Mouse (Mus musculus) kidney, embryonic 15.5 days (tissue): ENCODE data around the gene Zfp652. TPM values are rescaled to one million over a fixed set of nuclear protein-coding genes. Genes with fewer than 3 reads are reported as not detected.

Experiments
- ATAC-seq: fragments of 200-750 bp; cut with Nextera tagmentation; replicated peaks from 2 replicates; pipeline ENCODE4 v1.8.0; 2017; ENCODE audit warnings: moderate TSS enrichment; ENCODE audit not compliant: low FRiP score
- H3K27ac ChIP-seq: fragments of 300-500 bp; sonication (generic); 2 replicates; pipeline ENCODE4 v1.5.1; 2015; ENCODE audit warnings: mild to moderate bottlenecking, inconsistent platforms
- H3K27me3 ChIP-seq: fragments of 300-500 bp; sonication (generic); 2 replicates; pipeline ENCODE4 v1.6.1; 2015; ENCODE audit warnings: inconsistent platforms
- H3K36me3 ChIP-seq: fragments of 300-500 bp; sonication (generic); 2 replicates; pipeline ENCODE4 v1.6.1; 2015; ENCODE audit warnings: inconsistent platforms
- H3K4me1 ChIP-seq: fragments of 300-500 bp; sonication (generic); 2 replicates; pipeline ENCODE4 v1.6.1; 2015; ENCODE audit warnings: inconsistent platforms
- H3K4me2 ChIP-seq: fragments of 300-500 bp; sonication (generic); 2 replicates; pipeline ENCODE4 v1.6.1; 2015; ENCODE audit warnings: moderate library complexity, mild to moderate bottlenecking, inconsistent platforms
- H3K4me3 ChIP-seq: fragments of 300-500 bp; sonication (generic); replicated peaks from 2 replicates; pipeline ENCODE4 v1.5.1; 2015; ENCODE audit warnings: mild to moderate bottlenecking, inconsistent platforms
- H3K9ac ChIP-seq: fragments of 300-500 bp; sonication (generic); 2 replicates; pipeline ENCODE4 v1.6.1; 2015; ENCODE audit warnings: mild to moderate bottlenecking, inconsistent platforms
- H3K9me3 ChIP-seq: fragments of 300-500 bp; sonication (generic); replicated peaks from 2 replicates; pipeline ENCODE4 v1.6.1; 2016; ENCODE audit warnings: inconsistent platforms
- WGBS: fragments of 180-500 bp; shearing (Covaris S2); methylation state at CpG from one replicate; pipeline ENCODE4 v1.1.7; 2015; ENCODE audit warnings: mixed read lengths; 5-methylcytosine and 5-hydroxymethylcytosine counted together
- polyA plus RNA-seq: library from polyadenylated mRNA; unstranded; fragments of >200 nt; fragmentation: Nextera tagmentation; extraction: Ambion mirVana; gene quantifications from 2 replicates; pipeline ENCODE4 v1.2.1, GENCODE M21; 2015

Gene Zfp652
- polyA plus RNA-seq, 1 experiment from 2014 or later = 22.3 TPM

DNA sequence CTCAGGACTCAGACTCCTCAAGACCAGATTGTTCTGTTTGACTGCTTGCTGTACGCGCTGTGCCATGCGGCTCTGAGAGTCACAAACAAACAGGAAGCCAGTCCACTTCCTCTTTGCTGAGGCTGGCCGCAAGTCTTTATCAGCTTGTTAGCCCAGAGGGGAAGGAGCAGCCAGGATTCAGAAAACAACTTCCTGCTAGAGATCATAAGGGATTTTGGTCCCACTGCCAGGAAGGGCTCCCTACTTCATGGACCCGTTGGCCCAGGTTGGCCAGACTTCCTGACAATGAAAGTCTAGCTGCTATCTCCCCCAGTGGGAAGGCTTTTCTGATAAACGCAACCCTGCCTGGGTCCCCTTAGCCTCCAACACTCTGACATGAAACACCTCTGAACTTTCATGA is 24.0 kb upstream of the Zfp652 start:
- no peaks in the 10 kb centered on the region for H3K9me3 ChIP-seq
- H3K27ac ChIP-seq = peak overlapping the region; percentile 60
- no peak overlapping the region for H3K4me3 ChIP-seq
- peak overlapping the region; percentile 3; the same call in 1 of the 2 replicates for H3K4me2 ChIP-seq
- no peak for ATAC-seq
- 60% methylated on average over 6 of the region's 6 CpGs for WGBS
- no peaks in the 10 kb centered on the region for H3K36me3 ChIP-seq
- H3K27me3 ChIP-seq = no peaks in the 10 kb centered on the region
- H3K9ac ChIP-seq = no peak overlapping the region
- peaks cover 34% of the 10 kb centered on the region for H3K4me1 ChIP-seq

DNA sequence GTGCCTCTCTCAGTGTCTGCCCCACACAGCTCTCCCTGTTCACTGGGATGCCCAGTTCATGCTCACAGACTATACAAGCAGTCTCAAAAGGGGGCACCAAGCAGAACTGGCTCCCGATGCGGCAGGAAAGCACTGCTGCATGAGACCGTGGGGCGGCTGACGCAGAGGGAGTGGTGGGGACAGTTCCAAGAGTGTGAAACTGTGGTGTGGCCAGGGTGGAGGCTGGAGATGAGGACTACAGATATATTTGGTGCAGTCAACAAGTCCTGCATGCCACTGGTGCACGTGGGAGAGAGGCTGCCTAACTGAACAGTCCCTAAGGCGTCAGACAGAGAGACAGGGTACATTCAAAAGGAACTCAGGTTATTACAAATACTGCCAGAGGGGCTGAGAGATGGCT is 23.5 kb upstream of the Zfp652 start:
- Histone ChIP-seq H3K4me3 (no peak overlapping the region), H3K9me3 (no peaks in the 10 kb centered on the region), H3K27me3 (no peaks in the 10 kb centered on the region), H3K4me1 (peaks cover 34% of the 10 kb centered on the region), H3K4me2 (peak overlapping the region; percentile 3; the same call in 1 of the 2 replicates), H3K9ac (no peak overlapping the region), H3K27ac (peak overlapping the region; percentile 60), H3K36me3 (no peaks in the 10 kb centered on the region)
- WGBS = 62% methylated on average over 7 of the region's 7 CpGs
- ATAC-seq = no peak; the same call in 1 of the 2 replicates

DNA sequence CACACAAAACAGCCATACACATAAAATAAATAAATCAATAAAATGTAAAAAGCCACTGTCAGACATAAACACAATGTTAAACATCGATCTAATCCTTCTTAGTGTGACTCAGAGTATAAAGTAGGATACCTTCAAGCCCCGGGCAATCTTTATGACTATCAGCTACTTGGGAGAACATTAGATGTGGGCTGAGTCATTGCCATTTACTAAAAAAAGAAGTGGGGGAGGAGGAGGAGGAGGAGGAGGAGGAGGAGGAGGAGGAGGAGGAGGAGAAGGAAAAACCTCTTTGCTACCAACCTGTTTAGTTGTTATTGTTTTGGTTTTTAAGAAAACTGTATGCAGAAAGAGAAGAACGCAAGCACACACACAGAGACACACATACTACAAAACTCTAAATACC is 22.9 kb upstream of the Zfp652 start:
- 80% methylated on average over 3 of the region's 3 CpGs for WGBS

DNA sequence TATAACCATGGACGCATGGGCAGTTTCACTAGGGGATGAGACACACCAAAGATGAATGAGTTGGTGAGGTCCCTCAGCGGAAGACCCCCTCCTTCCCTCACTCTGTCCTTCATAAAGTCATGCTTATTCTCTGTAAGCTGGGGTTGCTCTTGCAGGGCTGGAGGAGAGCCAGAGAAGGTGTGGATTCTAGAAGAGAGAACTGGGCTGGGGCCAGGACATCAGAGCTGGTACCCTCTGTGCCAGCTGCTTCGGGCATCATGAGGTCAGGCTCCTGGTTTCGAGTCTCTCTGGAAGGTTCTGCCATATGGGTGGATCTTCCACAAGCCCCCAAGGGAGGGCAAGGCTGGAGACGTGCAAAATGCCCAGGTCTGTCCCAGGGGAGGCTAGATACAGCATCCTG is 13.9 kb upstream of the Zfp652 start:
- no peaks in the 10 kb centered on the region for H3K9me3 ChIP-seq
- no peaks in the 10 kb centered on the region for H3K36me3 ChIP-seq
- no peaks in the 10 kb centered on the region for H3K27me3 ChIP-seq
- H3K27ac ChIP-seq = no peak overlapping the region
- no peak overlapping the region for H3K4me2 ChIP-seq
- WGBS = 79% methylated on average over 5 of the region's 5 CpGs
- H3K9ac ChIP-seq = no peak overlapping the region
- no peaks in the 10 kb centered on the region for H3K4me1 ChIP-seq
- H3K4me3 ChIP-seq = no peak overlapping the region
- no peak for ATAC-seq

More for the DNA sequence above, 22.9 kb upstream of the Zfp652 start:
- Histone ChIP-seq H3K4me3 (no peak overlapping the region), H3K4me1 (peaks cover 34% of the 10 kb centered on the region), H3K9me3 (no peaks in the 10 kb centered on the region), H3K9ac (no peak overlapping the region), H3K27ac (no peak overlapping the region), H3K27me3 (no peaks in the 10 kb centered on the region), H3K4me2 (no peak overlapping the region), H3K36me3 (no peaks in the 10 kb centered on the region)
- ATAC-seq = no peak

DNA sequence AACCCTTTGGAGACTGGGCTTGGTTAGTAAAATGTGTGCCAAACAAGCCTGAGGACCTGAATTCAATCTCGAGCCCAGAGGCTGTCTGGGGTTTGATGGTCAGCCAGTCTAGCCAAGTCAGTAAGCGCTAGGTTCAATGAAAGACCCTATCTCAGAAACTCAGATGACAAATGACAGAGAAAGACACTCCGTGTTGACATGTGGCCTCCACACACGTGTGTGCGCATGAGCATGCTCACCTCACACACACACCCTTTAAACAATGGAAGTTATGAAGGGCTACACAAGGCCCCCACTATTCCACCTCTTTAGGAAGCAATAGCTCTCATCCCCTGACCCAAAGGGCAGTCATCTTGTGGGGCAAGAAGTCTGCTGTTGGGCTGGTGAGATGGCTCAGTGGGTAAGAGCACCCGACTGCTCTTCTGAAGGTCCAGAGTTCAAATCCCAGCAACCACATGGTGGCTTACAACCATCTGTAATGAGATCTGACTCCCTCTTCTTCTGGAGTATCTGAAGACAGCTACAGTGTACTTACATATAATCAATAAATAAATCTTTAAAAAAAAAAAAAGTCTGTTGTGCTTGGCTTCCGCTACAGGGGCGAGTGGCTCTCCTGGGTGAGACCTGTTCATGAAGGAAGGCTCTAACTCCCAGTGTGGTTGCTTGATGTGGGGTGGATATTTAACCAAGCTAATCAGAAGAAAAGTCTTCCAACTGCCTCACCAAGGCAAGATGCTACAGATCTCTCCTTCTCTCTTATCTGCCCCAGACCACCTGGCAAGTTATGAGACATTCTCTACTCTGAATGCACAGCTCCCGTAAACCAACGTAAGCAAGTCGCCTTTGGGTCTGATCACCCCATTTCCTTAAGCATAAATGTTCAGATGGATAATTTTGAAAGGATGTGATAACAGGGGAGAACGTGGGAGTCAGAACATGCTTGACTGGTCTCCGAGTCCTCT is 11.4 kb upstream of the Zfp652 start:
- Histone ChIP-seq H3K9me3 (no peaks in the 10 kb centered on the region), H3K36me3 (no peaks in the 10 kb centered on the region), H3K27ac (no peak overlapping the region), H3K4me2 (no peak overlapping the region), H3K4me3 (no peak overlapping the region), H3K27me3 (no peaks in the 10 kb centered on the region), H3K4me1 (no peaks in the 10 kb centered on the region), H3K9ac (no peak overlapping the region)
- WGBS = 87% methylated on average over 13 of the region's 13 CpGs
- no peak for ATAC-seq

DNA sequence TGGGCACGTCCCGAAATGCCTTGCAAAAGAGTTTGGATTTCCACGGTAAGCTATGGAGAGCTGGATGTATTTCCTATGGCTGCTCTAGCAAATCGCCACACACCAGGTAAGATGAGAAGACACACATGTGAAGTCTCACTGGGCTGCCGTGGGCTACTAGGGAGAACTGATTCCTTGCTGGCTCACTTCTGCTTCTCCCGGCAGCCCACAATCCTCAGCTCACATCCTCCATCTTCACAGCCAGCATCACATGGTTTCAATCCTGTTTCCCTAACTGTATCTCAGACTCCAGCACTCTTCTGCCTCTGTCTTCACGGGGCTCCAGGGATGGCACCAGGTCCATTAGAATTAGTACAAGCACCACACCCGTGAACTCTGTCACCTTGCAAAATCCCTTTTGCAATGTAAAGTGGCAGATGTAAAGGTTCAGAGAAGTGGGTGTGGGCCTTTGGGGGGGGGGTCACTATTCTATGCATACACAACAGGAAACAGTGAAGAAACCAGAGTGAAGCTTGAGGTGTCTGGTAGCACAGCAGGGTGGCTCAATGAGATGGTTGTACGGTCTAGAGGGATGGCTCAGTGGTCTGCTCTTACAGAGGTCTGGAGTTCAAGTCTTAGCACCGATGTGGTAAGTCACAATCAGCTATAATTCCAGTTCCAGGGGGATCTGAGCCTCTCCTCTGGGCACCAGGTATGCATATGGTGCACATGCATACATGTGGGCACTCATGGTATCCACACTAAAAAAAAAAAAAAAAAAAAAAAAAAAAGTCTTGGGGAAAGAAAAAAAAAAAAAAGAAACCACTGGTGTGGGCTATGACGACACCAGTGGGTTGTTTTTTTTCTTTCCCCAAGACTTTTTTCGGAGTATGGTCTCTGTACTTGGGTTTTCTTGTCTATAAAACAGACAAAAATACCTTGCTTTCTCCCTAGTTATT is 8.2 kb upstream of the Zfp652 start:
- Histone ChIP-seq H3K4me1 (0 out of 2 replicates have a peak, but pooled peaks cover 4% of the 10 kb centered on the region), H3K9me3 (no peaks in the 10 kb centered on the region), H3K36me3 (no peaks in the 10 kb centered on the region), H3K4me3 (no peak overlapping the region), H3K9ac (no peak overlapping the region), H3K4me2 (no peak overlapping the region), H3K27me3 (no peaks in the 10 kb centered on the region), H3K27ac (no peak overlapping the region)
- WGBS = 90% methylated on average over 12 of the region's 12 CpGs
- ATAC-seq = no peak

DNA sequence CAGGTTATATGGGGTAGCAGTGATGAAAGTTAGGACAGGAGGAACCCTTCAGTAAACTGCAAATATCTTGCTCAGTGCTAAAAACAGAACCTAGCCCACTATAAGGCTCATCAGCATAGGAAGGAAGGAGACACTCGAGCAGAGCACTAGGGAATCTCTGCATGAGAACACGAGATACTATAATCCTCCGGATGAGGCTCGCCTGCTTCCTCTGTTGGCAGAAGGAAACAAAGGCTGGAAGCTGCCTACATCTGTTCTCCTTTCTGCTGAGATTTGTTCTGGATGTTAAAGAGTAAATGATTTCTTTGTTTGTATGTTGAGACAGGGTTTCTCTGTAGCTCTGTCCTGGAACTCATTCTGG is 7.5 kb upstream of the Zfp652 start:
- H3K4me1 ChIP-seq = 0 out of 2 replicates have a peak, but pooled peaks cover 4% of the 10 kb centered on the region
- H3K4me2 ChIP-seq = no peak overlapping the region
- 75% methylated on average over 4 of the region's 4 CpGs for WGBS
- no peaks in the 10 kb centered on the region for H3K27me3 ChIP-seq
- peak overlapping the region; percentile 51; the same call in 1 of the 2 replicates for H3K27ac ChIP-seq
- ATAC-seq = no peak
- no peak overlapping the region for H3K9ac ChIP-seq
- no peak overlapping the region for H3K4me3 ChIP-seq
- H3K9me3 ChIP-seq = no peaks in the 10 kb centered on the region
- H3K36me3 ChIP-seq = no peaks in the 10 kb centered on the region

DNA sequence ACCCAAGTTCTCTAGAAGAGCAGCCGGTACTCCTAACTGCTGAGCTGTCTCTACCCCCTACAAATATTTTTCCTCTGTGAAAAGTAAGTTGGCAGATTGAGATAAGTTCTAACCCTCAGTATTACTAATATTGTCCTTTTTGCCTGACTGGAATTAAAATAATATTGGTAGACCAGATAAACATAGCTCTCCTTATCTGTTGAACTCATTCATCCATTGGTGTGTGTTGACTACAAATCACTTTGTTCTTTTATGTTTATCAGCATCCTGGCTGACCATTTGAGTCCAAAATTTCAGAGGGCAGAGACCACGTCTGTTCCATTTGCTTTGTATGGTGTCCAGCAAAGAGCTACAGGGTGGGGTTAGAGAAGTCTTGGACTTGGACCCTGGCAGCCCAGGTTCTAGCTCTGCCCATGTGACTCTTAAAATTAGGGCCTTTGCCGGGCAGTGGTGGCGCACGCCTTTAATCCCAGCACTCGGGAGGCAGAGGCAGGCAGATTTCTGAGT is 2.9 kb upstream of the Zfp652 start:
- Histone ChIP-seq H3K27ac (no peak overlapping the region), H3K4me1 (peaks cover 19% of the 10 kb centered on the region), H3K9ac (no peak overlapping the region), H3K27me3 (no peaks in the 10 kb centered on the region), H3K9me3 (no peaks in the 10 kb centered on the region), H3K4me3 (no peak overlapping the region), H3K36me3 (no peaks in the 10 kb centered on the region), H3K4me2 (no peak overlapping the region)
- 89% methylated on average over 6 of the region's 6 CpGs for WGBS
- no peak for ATAC-seq

DNA sequence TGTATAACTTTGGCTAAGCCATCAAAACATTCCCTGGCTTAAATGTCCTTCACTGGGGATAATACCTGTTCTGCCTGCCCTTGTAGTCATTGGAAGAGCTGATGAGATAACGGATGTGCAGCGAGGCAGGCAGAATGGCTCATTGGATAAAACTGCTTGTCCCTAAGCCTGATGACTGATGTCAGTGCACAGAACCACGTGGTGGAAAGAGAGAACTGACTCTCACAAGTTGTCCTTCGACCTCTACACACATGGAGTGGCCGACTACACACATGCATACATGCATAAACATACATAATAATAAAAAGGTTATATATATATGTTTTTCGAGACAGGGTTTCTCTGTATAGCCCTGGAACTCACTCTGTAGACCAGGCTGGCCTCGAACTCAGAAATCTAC is 2.0 kb upstream of the Zfp652 start:
- 84% methylated on average over 7 of the region's 7 CpGs for whole genome bisulfite sequencing
- no peaks in the 10 kb centered on the region for H3K36me3 ChIP-seq
- no peak overlapping the region for H3K4me2 ChIP-seq
- peaks cover 28% of the 10 kb centered on the region for H3K4me1 ChIP-seq
- ATAC-seq = no peak
- H3K4me3 ChIP-seq = no peak overlapping the region
- H3K9ac ChIP-seq = no peak overlapping the region
- no peaks in the 10 kb centered on the region for H3K9me3 ChIP-seq
- H3K27ac ChIP-seq = no peak overlapping the region
- no peaks in the 10 kb centered on the region for H3K27me3 ChIP-seq

DNA sequence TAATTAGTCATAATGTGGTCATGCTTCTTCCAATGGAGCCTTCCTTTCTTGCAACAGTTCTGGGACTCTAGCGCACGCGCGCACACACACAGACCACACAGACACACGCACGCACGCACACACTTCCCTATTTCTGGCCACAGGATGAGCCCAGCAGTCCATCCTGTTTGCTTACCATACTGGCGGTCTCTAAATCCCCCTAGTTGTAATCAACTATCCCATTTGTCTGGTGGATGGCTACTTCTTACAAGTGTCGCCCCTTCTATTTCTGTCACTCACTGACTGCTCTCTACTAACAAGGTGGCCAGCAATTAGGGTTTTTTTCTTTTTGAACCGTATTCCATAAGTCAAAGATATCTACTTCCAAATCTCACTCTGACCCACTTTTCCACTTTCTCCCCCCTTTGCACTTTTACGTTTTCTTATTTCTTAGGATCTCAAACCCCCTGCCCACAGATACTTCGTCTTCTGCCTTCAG is 349 bp upstream of the Zfp652 start:
- no peaks in the 10 kb centered on the region for H3K27me3 ChIP-seq
- peaks cover 34% of the 10 kb centered on the region for H3K4me1 ChIP-seq
- H3K4me3 ChIP-seq = peak overlapping the region; percentile 92
- 28% methylated on average over 12 of the region's 12 CpGs for WGBS
- H3K9me3 ChIP-seq = no peaks in the 10 kb centered on the region
- ATAC-seq = 0 out of 2 replicates have a peak, but pooled peaks have one; percentile 20
- H3K27ac ChIP-seq = peak overlapping the region; percentile 98
- H3K36me3 ChIP-seq = no peaks in the 10 kb centered on the region
- peak overlapping the region; percentile 81 for H3K4me2 ChIP-seq
- peak overlapping the region; percentile 97 for H3K9ac ChIP-seq

DNA sequence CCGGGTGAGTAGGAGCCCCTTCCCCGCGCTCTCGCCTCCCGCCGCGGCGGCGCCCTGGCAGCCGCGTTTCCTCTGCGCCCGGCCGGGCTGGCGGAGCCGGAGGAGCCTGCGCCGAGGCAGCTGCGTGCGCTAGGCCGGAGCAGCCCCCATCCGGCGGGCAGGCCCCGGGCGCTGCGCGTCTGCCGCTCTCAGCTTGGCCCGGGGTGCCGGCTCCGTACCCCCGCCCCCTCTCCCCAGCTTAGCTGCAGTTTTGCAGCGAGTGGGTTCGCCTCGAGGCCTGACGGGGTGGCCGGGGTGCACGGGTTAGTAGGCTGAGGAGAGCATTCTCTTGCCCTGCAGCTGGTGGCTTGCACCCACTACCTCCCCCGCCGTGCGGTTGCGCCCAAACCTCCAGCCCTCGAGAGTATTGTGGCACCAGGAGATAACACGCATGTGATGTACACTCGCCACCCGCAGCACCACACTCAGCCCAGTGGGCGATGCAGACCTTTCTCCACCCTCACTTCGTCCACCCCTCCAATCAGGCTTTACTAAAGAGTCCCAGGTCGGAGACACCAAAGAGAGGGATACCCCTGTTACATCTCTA is 845 bp downstream of the Zfp652 start:
- WGBS = 0% methylated on average over 46 of the region's 49 CpGs
- H3K9ac ChIP-seq = peak overlapping the region; percentile 97
- H3K4me3 ChIP-seq = peak overlapping the region; percentile 92
- no peaks in the 10 kb centered on the region for H3K9me3 ChIP-seq
- no peaks in the 10 kb centered on the region for H3K36me3 ChIP-seq
- peaks cover 30% of the 10 kb centered on the region for H3K4me1 ChIP-seq
- H3K27me3 ChIP-seq = no peaks in the 10 kb centered on the region
- H3K4me2 ChIP-seq = peak overlapping the region; percentile 81
- H3K27ac ChIP-seq = peak overlapping the region; percentile 98
- ATAC-seq = peak; percentile 64
